Mouse (Mus musculus) heart, adult 2 months (tissue): ENCODE measurements around the gene Cfap54. TPM values are rescaled to one million over a fixed set of nuclear protein-coding genes. Genes with fewer than 3 reads are reported as not detected.

Source experiments
- DNase-seq, 2 experiments: peaks; one replicate each; pipeline ENCODE4 v3.0.0; 2021
- H3K27ac ChIP-seq: fragments of 200-600 bp; 2 replicates; pipeline ENCODE4 v1.8.1; 2022
- H3K27me3 ChIP-seq: fragments of 200-500 bp; 2 replicates; pipeline ENCODE4 v1.6.1; 2012; ENCODE audit warnings: mild to moderate bottlenecking, low read length, inconsistent platforms, mixed read lengths; ENCODE audit not compliant: control insufficient read depth, insufficient read depth
- H3K36me3 ChIP-seq: fragments of 200-500 bp; 2 replicates; pipeline ENCODE4 v1.6.1; 2012; ENCODE audit warnings: low read length, inconsistent platforms; ENCODE audit not compliant: control insufficient read depth, insufficient read depth
- H3K4me1 ChIP-seq: fragments of 200-500 bp; 2 replicates; pipeline ENCODE4 v1.6.1; 2011; ENCODE audit warnings: low read length; ENCODE audit not compliant: control insufficient read depth, insufficient read depth
- H3K4me3 ChIP-seq: fragments of 200-600 bp; 2 replicates; pipeline ENCODE4 v1.8.1; 2022
- H3K79me2 ChIP-seq: fragments of 200-500 bp; replicated peaks from 2 replicates; pipeline ENCODE4 v1.6.1; 2012; ENCODE audit warnings: mild to moderate bottlenecking, inconsistent platforms, low read length, moderate library complexity, mixed read lengths; ENCODE audit not compliant: control insufficient read depth, insufficient read depth
- H3K9ac ChIP-seq: fragments of 200-500 bp; 2 replicates; pipeline ENCODE4 v1.6.1; 2012; ENCODE audit warnings: low read depth, mild to moderate bottlenecking, control low read depth, inconsistent platforms, low read length, mixed read lengths
- CTCF ChIP-seq: fragments of 200-600 bp; IDR thresholded peaks from 2 replicates; pipeline ENCODE4 v1.8.1; 2022; ENCODE audit warnings: antibody characterized with exemption, mild to moderate bottlenecking, moderate library complexity
- EP300 ChIP-seq: fragments of 200-500 bp; IDR thresholded peaks from 2 replicates; pipeline ENCODE4 v1.6.1; 2011; ENCODE audit warnings: low read depth, low read length, control low read depth; ENCODE audit not compliant: insufficient read depth
- POLR2A ChIP-seq: fragments of 200-500 bp; IDR thresholded peaks from 2 replicates; pipeline ENCODE4 v1.6.1; 2011; ENCODE audit warnings: mild to moderate bottlenecking, low read depth, low read length, control low read depth; ENCODE audit not compliant: insufficient read depth
- WGBS: fragments of 180-500 bp; shearing (Covaris S2); methylation state at CpG from one replicate; pipeline ENCODE4 v1.1.7; 2018; 5-methylcytosine and 5-hydroxymethylcytosine counted together
- intact Hi-C: fragments of 180-260 bp; cut with DNase I; formaldehyde crosslinking; loops from one replicate; pipeline ENCODE4 v1.15.1; 2025
- polyA plus RNA-seq: library from polyadenylated mRNA; depleted of rRNA; stranded (reverse); fragments of >200 nt; gene quantifications from 2 replicates; pipeline ENCODE4 v1.2.3, GENCODE M21; 2012; rRNA removed
- total RNA-seq, 2 experiments: library from RNA; stranded (reverse); gene quantifications; 2 replicates each; pipeline ENCODE4 v1.2.3; 2021

Cfap54 gene
- total and polyA plus RNA-seq, 3 experiments: 0.26 to 0.82 (median 0.47) TPM

DNA sequence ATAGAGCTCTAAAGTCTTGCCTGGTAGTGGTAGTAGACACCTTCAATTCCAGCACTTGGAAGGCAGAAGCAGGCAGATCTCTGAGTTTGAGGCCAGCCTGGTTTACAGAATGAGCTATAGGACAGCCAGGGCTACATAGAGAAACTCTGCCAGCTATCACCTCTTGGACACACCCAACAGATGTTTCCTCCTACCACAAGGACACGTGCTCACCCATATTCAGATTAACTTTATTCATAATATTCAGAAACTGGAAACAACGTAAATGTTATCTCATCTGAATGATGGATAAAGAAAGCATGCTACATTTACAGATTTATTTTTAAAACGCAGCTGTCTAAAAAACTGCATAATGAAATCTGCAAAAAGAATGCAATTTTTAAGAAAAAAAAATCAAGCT lies 351.1 kb downstream of the Cfap54 start:
- no peak for TF ChIP-seq CTCF
- no peak for TF ChIP-seq POLR2A
- TF ChIP-seq EP300: no peak
- Histone ChIP-seq H3K79me2 (no peaks in the 10 kb centered on the region), H3K4me3 (no peak overlapping the region), H3K36me3 (no peaks in the 10 kb centered on the region), H3K4me1 (no peaks in the 10 kb centered on the region), H3K9ac (no peak overlapping the region), H3K27ac (no peak overlapping the region), H3K27me3 (no peaks in the 10 kb centered on the region)
- WGBS: 59% methylated on average over 3 of the region's 3 CpGs
- intact Hi-C loops: no loop called here
- no peak for DNase-seq

DNA sequence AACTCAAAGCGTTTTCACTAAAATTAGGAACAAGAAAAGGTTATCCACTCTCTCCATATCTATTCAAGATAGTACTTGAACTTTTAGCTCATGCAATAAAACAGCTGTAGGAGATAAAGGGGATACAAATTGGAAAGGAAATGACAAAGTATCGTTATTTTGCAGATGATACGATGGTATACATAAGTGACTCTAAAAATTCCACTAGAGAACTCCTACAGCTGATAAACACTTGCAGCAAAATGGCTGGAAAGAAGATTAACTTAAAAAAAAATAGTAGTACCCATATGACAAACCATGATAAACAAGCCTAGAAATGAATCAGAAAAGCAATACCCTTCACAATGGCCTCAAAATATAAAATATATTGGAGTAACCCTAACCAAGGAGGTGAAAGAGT lies 352.7 kb downstream of the Cfap54 start:
- TF ChIP-seq CTCF (no peak), EP300 (no peak), POLR2A (no peak)
- no peak for DNase-seq
- intact Hi-C loops: no loop called here

More for the DNA sequence above, 352.7 kb downstream of the Cfap54 start:
- Histone ChIP-seq H3K4me3 (no peak overlapping the region), H3K27ac (no peak overlapping the region), H3K9ac (no peak overlapping the region), H3K36me3 (no peaks in the 10 kb centered on the region), H3K27me3 (no peaks in the 10 kb centered on the region), H3K4me1 (no peaks in the 10 kb centered on the region), H3K79me2 (no peaks in the 10 kb centered on the region)
- WGBS: 50% methylated on average over 3 of the region's 3 CpGs

Other genes with a start within 250 kb of the Cfap54 start
- 10 to 100 TPM; 14.3 to 18.8 TPM for gene Cdk17, start 79.3 kb upstream of the Cfap54 start, total RNA-seq
- 16.6 and 22.5 TPM in 2 replicates for gene Cdk17, start 79.3 kb upstream of the Cfap54 start, polyA plus RNA-seq
- 10 to 100 TPM; 33.8 to 39.4 TPM for gene Elk3, start 229.5 kb upstream of the Cfap54 start, total RNA-seq
- 31.9 and 32.1 TPM in 2 replicates for gene Elk3, start 229.5 kb upstream of the Cfap54 start, polyA plus RNA-seq